Mouse (Mus musculus): ENCODE data around the gene Slc12a9.

GRCm38 (mm10) chr5:137369665-137370064 lies 36.3 kb upstream of the Slc12a9 start:
- TF ChIP-seq CTCF (IDR thresholded peaks at IDR 0.05; ENCODE audit: borderline replicate concordance, insufficient read depth, low read length) (no peak), POLR2A (IDR thresholded peaks at IDR 0.05; ENCODE audit: low read depth, low read length) (no peak)
